8 mouse cellular contexts compared by ENCODE assay signal in genomic region chr6:47780576-47781013, GRCm38 (mm10). TPM values are rescaled to one million over a fixed set of nuclear protein-coding genes. Genes with fewer than 3 reads are reported as not detected.
DNase-seq lines count a peak whose midpoint lies in the region; ATAC-seq and TF ChIP-seq lines count a peak whose summit lies in the region.

No protein-coding gene starts in this region.

- H3K4me3 ChIP-seq in lung, embryonic 14.5 days (ENCODE audit: low read depth, low read length): peak overlapping the region; percentile 41
- H3K4me3 ChIP-seq in hindbrain, embryonic 16.5 days (ENCODE audit: low read length): peak overlapping the region; percentile 46
- peak overlapping the region; percentile 48 for H3K4me3 ChIP-seq in midbrain, embryonic 14.5 days (replicated peaks; ENCODE audit: low read depth, low read length)

- ATAC-seq in lung, embryonic 14.5 days (ENCODE audit: insufficient read depth): no peak; the same call in 1 of the 2 replicates
- ATAC-seq in hindbrain, embryonic 16.5 days: no peak
- no peak for ATAC-seq in midbrain, embryonic 14.5 days (ENCODE audit: low FRiP score, low TSS enrichment)

- no peaks in the 10 kb centered on the region for H3K9me3 ChIP-seq in lung, embryonic 14.5 days (ENCODE audit: low read depth, low read length)
- H3K9me3 ChIP-seq in hindbrain, embryonic 16.5 days (ENCODE audit: control insufficient read depth, low read length): no peaks in the 10 kb centered on the region
- no peaks in the 10 kb centered on the region for H3K9me3 ChIP-seq in midbrain, embryonic 14.5 days (ENCODE audit: control insufficient read depth, low read length)

- H3K27ac ChIP-seq in lung, embryonic 14.5 days (ENCODE audit: low read depth): no peak overlapping the region
- H3K27ac ChIP-seq in hindbrain, embryonic 16.5 days (ENCODE audit: low read depth, low read length): no peak overlapping the region
- H3K27ac ChIP-seq in midbrain, embryonic 14.5 days (replicated peaks; ENCODE audit: low read depth, low read length): no peak overlapping the region

- 4% methylated on average over 2 of the region's 2 CpGs for WGBS in lung, embryonic 14.5 days
- WGBS in hindbrain, embryonic 16.5 days: 13% methylated on average over 2 of the region's 2 CpGs
- 18% methylated on average over 2 of the region's 2 CpGs for WGBS in midbrain, embryonic 14.5 days

- H3K9ac ChIP-seq in lung, embryonic 14.5 days: no peak overlapping the region
- no peak overlapping the region for H3K9ac ChIP-seq in hindbrain, embryonic 16.5 days (ENCODE audit: low read depth, low read length)
- H3K9ac ChIP-seq in midbrain, embryonic 14.5 days (replicated peaks; ENCODE audit: low read length): no peak overlapping the region

- H3K36me3 ChIP-seq in lung, embryonic 14.5 days (ENCODE audit: insufficient read depth): no peaks in the 10 kb centered on the region
- H3K36me3 ChIP-seq in hindbrain, embryonic 16.5 days (ENCODE audit: control insufficient read depth, insufficient read depth, low read length): no peaks in the 10 kb centered on the region
- H3K36me3 ChIP-seq in midbrain, embryonic 14.5 days (ENCODE audit: control insufficient read depth, insufficient read depth, low read length): no peaks in the 10 kb centered on the region

- peak; percentile 40 for DNase-seq in lung, embryonic 14.5 days
- no peak for DNase-seq in lung, postnatal 25 days (ENCODE audit: low spot score)
- DNase-seq in embryo, embryonic 9.5 days (ENCODE audit: extremely low spot score): peak; percentile 36
- peak; percentile 13 for DNase-seq in midbrain, embryonic 14.5 days
- DNase-seq in ovary, postnatal 14 days (ENCODE audit: low spot score): no peak
- no peak for DNase-seq in layer of hippocampus, adult 9-10 months (ENCODE audit: low spot score)
- DNase-seq in thymus, adult 18-20 months: no peak

- H3K4me1 ChIP-seq in lung, embryonic 14.5 days (ENCODE audit: insufficient read depth): no peaks in the 10 kb centered on the region; the same call in 1 of the 2 replicates
- peaks cover 3% of the 10 kb centered on the region for H3K4me1 ChIP-seq in hindbrain, embryonic 16.5 days (ENCODE audit: control insufficient read depth, insufficient read depth, low read depth, low read length)
- peaks cover 11% of the 10 kb centered on the region; the same call in 1 of the 2 replicates for H3K4me1 ChIP-seq in midbrain, embryonic 14.5 days (ENCODE audit: control insufficient read depth, insufficient read depth, low read length)

- no peaks in the 10 kb centered on the region for H3K27me3 ChIP-seq in lung, embryonic 14.5 days (ENCODE audit: insufficient read depth, low read length)
- H3K27me3 ChIP-seq in hindbrain, embryonic 16.5 days (replicated peaks; ENCODE audit: control insufficient read depth, insufficient read depth, low read length): no peaks in the 10 kb centered on the region
- no peaks in the 10 kb centered on the region for H3K27me3 ChIP-seq in midbrain, embryonic 14.5 days (ENCODE audit: control insufficient read depth, insufficient read depth, low read length)

- no peak for TF ChIP-seq CTCF in lung, embryonic 14.5 days (IDR thresholded peaks at IDR 0.05; ENCODE audit: low read depth)

- peak overlapping the region; percentile 63 for H3K4me2 ChIP-seq in lung, embryonic 14.5 days
- H3K4me2 ChIP-seq in hindbrain, embryonic 16.5 days (ENCODE audit: low read length): peak overlapping the region; percentile 52
- peak overlapping the region; percentile 52 for H3K4me2 ChIP-seq in midbrain, embryonic 14.5 days (ENCODE audit: low read length)

RNA-seq across cellular contexts. Expression of gene Pdia4, which starts 32.6 kb away (rescaled TPM):
- 372 and 376 TPM in 2 replicates for polyA plus RNA-seq in lung, embryonic 14.5 days (2014; fragmentation: Nextera tagmentation; extraction: Ambion mirVana)
- polyA plus RNA-seq in hindbrain, embryonic 16.5 days (2015; fragmentation: Nextera tagmentation; extraction: Ambion mirVana): 142 and 168 TPM in 2 replicates
- 107 and 148 TPM in 2 replicates for polyA plus RNA-seq in midbrain, embryonic 14.5 days (2014; fragmentation: Nextera tagmentation; extraction: Ambion mirVana)

RNA-seq across cellular contexts. Expression of gene Zfp786, which starts 50.1 kb away (rescaled TPM):
- polyA plus RNA-seq in lung, embryonic 14.5 days (2014; fragmentation: Nextera tagmentation; extraction: Ambion mirVana): 4.3 and 5.4 TPM in 2 replicates
- polyA plus RNA-seq in hindbrain, embryonic 16.5 days (2015; fragmentation: Nextera tagmentation; extraction: Ambion mirVana): 13.9 and 15.7 TPM in 2 replicates
- 15.0 and 16.0 TPM in 2 replicates for polyA plus RNA-seq in midbrain, embryonic 14.5 days (2014; fragmentation: Nextera tagmentation; extraction: Ambion mirVana)

RNA-seq across cellular contexts. Expression of gene Zfp398, which starts 54.9 kb away (rescaled TPM):
- 8.8 and 10.6 TPM in 2 replicates for polyA plus RNA-seq in lung, embryonic 14.5 days (2014; fragmentation: Nextera tagmentation; extraction: Ambion mirVana)
- 16.5 and 16.8 TPM in 2 replicates for polyA plus RNA-seq in hindbrain, embryonic 16.5 days (2015; fragmentation: Nextera tagmentation; extraction: Ambion mirVana)
- 18.7 and 20.4 TPM in 2 replicates for polyA plus RNA-seq in midbrain, embryonic 14.5 days (2014; fragmentation: Nextera tagmentation; extraction: Ambion mirVana)

Comparison
In these comparisons a context has a peak if more than half of its experiments do, and no peak if none do; other contexts are left out.
1. DNase-seq: peak in lung, embryonic 14.5 days (single experiment), embryo, embryonic 9.5 days (single experiment) and midbrain, embryonic 14.5 days (single experiment); none in lung, postnatal 25 days (single experiment), ovary, postnatal 14 days (single experiment), layer of hippocampus, adult 9-10 months (single experiment) and thymus, adult 18-20 months (0 of 2).
2. Peak in every context shown above with its lines, with median percentiles within 50 percentile points of each other: H3K4me2 ChIP-seq and H3K4me3 ChIP-seq.